Mouse (Mus musculus) kidney, embryonic 14.5 days (tissue): ENCODE results near the gene Tm7sf3. TPM values are rescaled to one million over a fixed set of nuclear protein-coding genes. Genes with fewer than 3 reads are reported as not detected.
A peak's percentile ranks its signal among the peaks of the same experiment; 100 is the strongest.

Experiments
- ATAC-seq: fragments of 200-750 bp; cut with Nextera tagmentation; 2 replicates; pipeline ENCODE4 v1.8.0; 2017; ENCODE audit warnings: moderate number of reproducible peaks, mild to moderate bottlenecking, moderate TSS enrichment, moderate library complexity; ENCODE audit not compliant: low FRiP score, low TSS enrichment
- H3K27ac ChIP-seq: fragments of 300-500 bp; sonication (generic); 2 replicates; pipeline ENCODE4 v1.5.1; 2014; ENCODE audit warnings: low read depth, mild to moderate bottlenecking, low read length, moderate library complexity, mixed read lengths
- H3K27me3 ChIP-seq: fragments of 300-500 bp; sonication (generic); 2 replicates; pipeline ENCODE4 v1.6.1; 2014; ENCODE audit warnings: mild to moderate bottlenecking, low read length; ENCODE audit not compliant: control insufficient read depth, insufficient read depth
- H3K36me3 ChIP-seq: fragments of 300-500 bp; sonication (generic); 2 replicates; pipeline ENCODE4 v1.6.1; 2014; ENCODE audit warnings: low read length, mixed read lengths; ENCODE audit not compliant: control insufficient read depth, insufficient read depth
- H3K4me1 ChIP-seq: fragments of 300-500 bp; sonication (generic); 2 replicates; pipeline ENCODE4 v1.6.1; 2014; ENCODE audit warnings: low read length, mixed read lengths; ENCODE audit not compliant: control insufficient read depth, insufficient read depth
- H3K4me2 ChIP-seq: fragments of 300-500 bp; sonication (generic); replicated peaks from 2 replicates; pipeline ENCODE4 v1.6.1; 2014; ENCODE audit warnings: low read depth, mild to moderate bottlenecking, low read length
- H3K4me3 ChIP-seq: fragments of 300-500 bp; sonication (generic); 2 replicates; pipeline ENCODE4 v1.5.1; 2014; ENCODE audit warnings: mild to moderate bottlenecking, low read length
- H3K9ac ChIP-seq: fragments of 300-500 bp; sonication (generic); 2 replicates; pipeline ENCODE4 v1.6.1; 2014; ENCODE audit warnings: low read depth, mild to moderate bottlenecking, low read length, moderate library complexity
- H3K9me3 ChIP-seq: fragments of 300-500 bp; sonication (generic); 2 replicates; pipeline ENCODE4 v1.6.1; 2016; ENCODE audit warnings: low read length; ENCODE audit not compliant: control insufficient read depth
- WGBS: fragments of 180-500 bp; shearing (Covaris S2); extraction: QIAGEN DNeasy Blood & Tissue Kit; methylation state at CpG from one replicate; pipeline ENCODE4 v1.1.7; 2014; 5-methylcytosine and 5-hydroxymethylcytosine counted together
- polyA plus RNA-seq: library from polyadenylated mRNA; unstranded; fragments of >200 nt; fragmentation: Nextera tagmentation; extraction: Ambion mirVana; gene quantifications from 2 replicates; pipeline ENCODE4 v1.2.1, GENCODE M21; 2014

Tm7sf3 gene
- polyA plus RNA-seq, 1 experiment from 2014 or later, result 37.4 TPM

DNA sequence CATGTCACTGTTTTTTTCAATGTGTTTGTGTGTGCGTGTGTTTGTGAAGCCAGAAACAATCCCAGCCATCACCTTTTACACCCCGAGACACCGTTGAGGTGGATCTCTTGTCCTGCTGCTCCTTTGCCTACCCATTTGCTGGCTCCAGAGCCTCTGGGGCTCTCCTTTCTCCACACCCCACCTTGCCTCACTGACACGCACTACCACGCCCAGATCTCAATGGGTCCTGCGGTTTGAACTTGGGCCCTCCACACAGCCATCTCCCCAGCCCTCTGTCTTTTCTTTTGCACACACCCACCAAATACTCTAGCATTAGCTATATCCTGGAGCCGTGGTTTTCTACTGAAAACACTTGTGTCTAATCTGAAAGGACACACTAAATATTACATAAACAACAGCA lies 30.7 kb downstream of the Tm7sf3 start:
- WGBS, result 92% methylated on average over 7 of the region's 7 CpGs
- Histone ChIP-seq H3K4me1 (no peaks in the 10 kb centered on the region), H3K4me3 (no peak overlapping the region), H3K9ac (no peak overlapping the region), H3K9me3 (no peaks in the 10 kb centered on the region), H3K27me3 (no peaks in the 10 kb centered on the region), H3K4me2 (no peak overlapping the region), H3K27ac (no peak overlapping the region), H3K36me3 (peaks cover 25% of the 10 kb centered on the region)
- ATAC-seq, result no peak

DNA sequence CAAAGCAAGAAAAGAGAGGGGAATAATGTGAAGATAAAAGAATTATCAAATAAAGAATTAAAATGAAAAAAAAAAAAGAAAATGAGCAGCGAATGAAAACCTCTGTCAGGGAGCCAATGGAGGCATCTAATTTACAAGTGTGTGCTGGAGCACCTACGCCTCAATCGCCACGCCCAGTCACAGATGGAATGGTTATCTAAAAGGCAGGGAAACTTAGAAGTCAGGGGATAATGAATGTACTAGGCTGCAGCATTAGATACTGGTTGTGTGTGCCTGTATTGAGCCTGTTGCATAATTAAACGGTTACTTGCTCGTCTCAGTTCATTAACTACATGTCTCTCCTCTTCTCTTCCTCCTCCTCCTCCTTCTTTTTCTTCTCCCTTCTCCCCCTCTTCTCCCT lies 31.2 kb downstream of the Tm7sf3 start:
- Histone ChIP-seq H3K4me1 (no peaks in the 10 kb centered on the region), H3K4me3 (no peak overlapping the region), H3K36me3 (peaks cover 23% of the 10 kb centered on the region), H3K27me3 (no peaks in the 10 kb centered on the region), H3K27ac (no peak overlapping the region), H3K9ac (no peak overlapping the region), H3K9me3 (no peaks in the 10 kb centered on the region), H3K4me2 (no peak overlapping the region)
- WGBS, result 70% methylated on average over 6 of the region's 6 CpGs
- ATAC-seq, result no peak

DNA sequence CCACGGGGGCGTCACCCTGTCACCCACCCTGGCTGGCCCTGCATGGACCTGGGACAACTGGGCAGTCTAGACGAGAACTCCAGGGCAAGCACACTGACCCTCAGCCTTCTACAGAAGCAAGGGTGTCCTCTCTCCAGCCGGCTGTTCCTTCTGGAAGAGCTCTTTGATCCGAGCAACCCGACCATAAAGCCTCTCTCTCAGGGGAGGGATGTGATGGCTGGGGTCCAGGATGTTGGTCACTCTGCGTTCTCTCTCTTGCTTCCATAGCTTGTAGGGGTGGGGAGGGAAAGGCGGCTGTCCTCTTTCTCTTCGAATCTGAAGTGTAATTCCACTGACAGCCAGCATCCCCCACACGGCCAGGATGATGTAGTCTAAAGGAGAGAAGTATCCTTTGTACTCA lies 39.0 kb downstream of the Tm7sf3 start:
- H3K27ac ChIP-seq, result no peak overlapping the region
- no peak overlapping the region for H3K4me2 ChIP-seq
- WGBS, result 47% methylated on average over 10 of the region's 10 CpGs
- ATAC-seq, result peak; percentile 39; the same call in 1 of the 2 replicates
- H3K9ac ChIP-seq, result no peak overlapping the region
- H3K4me3 ChIP-seq, result no peak overlapping the region
- H3K4me1 ChIP-seq, result no peaks in the 10 kb centered on the region
- H3K9me3 ChIP-seq, result no peaks in the 10 kb centered on the region
- no peaks in the 10 kb centered on the region for H3K27me3 ChIP-seq
- H3K36me3 ChIP-seq, result peaks cover 52% of the 10 kb centered on the region

- peaks cover 58% of the 10 kb centered on the region for H3K36me3 ChIP-seq
- H3K4me1 ChIP-seq, result no peaks in the 10 kb centered on the region
- no peak overlapping the region for H3K4me2 ChIP-seq
- H3K9ac ChIP-seq, result no peak overlapping the region
- no peak overlapping the region for H3K4me3 ChIP-seq
- no peak overlapping the region for H3K27ac ChIP-seq
- 73% methylated on average over 4 of the region's 4 CpGs for WGBS
- no peaks in the 10 kb centered on the region for H3K27me3 ChIP-seq
- no peaks in the 10 kb centered on the region for H3K9me3 ChIP-seq
- ATAC-seq, result no peak
These were observed 40.0 kb downstream of the Tm7sf3 start for GRCm38 (mm10) chr6:146602601-146603000.

DNA sequence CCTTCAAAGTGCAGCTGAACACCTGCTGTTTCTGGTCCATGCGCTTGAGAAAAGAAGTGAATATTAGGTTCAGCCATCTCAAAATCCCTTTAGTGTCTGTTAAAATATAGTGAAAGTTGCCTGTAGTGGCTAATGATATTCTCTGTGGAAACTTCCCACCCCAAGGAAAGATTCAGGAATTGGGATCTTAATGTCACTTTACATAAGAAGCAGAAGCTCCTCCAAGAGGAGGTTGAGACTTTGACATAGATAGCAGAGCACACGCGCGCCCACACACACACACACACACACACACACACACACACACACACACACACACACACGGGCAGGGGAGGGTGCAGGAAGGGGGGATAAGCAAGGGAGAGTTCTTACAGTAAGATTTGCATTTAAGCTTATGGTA lies 57.5 kb downstream of the Tm7sf3 start:
- peaks cover 40% of the 10 kb centered on the region for H3K36me3 ChIP-seq
- H3K4me2 ChIP-seq, result no peak overlapping the region
- ATAC-seq, result no peak
- H3K27ac ChIP-seq, result no peak overlapping the region
- H3K9me3 ChIP-seq, result no peaks in the 10 kb centered on the region
- WGBS, result 96% methylated on average over 5 of the region's 5 CpGs
- H3K27me3 ChIP-seq, result no peaks in the 10 kb centered on the region
- H3K4me1 ChIP-seq, result 0 out of 2 replicates have a peak, but pooled peaks cover 3% of the 10 kb centered on the region
- no peak overlapping the region for H3K9ac ChIP-seq
- no peak overlapping the region for H3K4me3 ChIP-seq

DNA sequence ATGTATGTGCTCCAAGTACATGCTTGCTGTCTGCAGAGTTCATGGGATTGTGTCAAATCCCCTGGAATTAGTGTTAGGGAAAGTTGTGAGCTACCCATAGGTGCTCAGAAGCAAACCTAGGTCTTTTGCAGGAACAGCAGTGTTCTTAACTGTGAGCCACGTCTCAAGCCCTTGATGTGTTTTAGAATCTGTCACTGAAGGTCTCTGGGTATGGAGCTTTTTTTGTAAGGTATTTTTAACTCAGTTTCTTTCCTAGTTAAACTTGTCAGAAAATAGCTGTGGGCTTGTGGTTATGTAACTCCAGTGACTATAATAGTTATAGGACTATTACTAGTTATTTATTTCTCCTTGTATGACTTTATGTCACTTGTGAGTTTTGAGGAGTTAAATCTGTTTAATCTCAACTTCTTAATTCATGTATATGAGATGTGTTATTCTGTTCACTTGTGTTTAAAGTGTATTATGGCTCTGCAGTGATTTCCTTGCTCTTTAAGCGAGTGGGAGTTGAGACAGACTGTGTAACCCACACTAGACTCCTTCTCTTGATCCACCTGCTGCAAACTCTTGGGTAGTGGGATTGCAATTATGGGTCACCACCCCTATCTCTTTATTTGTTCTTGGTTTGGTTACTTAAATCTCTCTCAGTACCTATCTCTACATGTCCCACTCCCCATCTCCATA lies 59.1 kb downstream of the Tm7sf3 start:
- WGBS, result 74% methylated on average over 2 of the region's 2 CpGs
- no peak overlapping the region for H3K4me2 ChIP-seq
- no peak overlapping the region for H3K9ac ChIP-seq
- H3K36me3 ChIP-seq, result peaks cover 25% of the 10 kb centered on the region
- ATAC-seq, result no peak
- H3K4me3 ChIP-seq, result no peak overlapping the region
- peaks cover 7% of the 10 kb centered on the region; the same call in 1 of the 2 replicates for H3K4me1 ChIP-seq
- H3K27ac ChIP-seq, result no peak overlapping the region
- no peaks in the 10 kb centered on the region for H3K27me3 ChIP-seq
- H3K9me3 ChIP-seq, result no peaks in the 10 kb centered on the region

- ATAC-seq, result no peak
- Histone ChIP-seq H3K4me2 (no peak overlapping the region), H3K36me3 (no peaks in the 10 kb centered on the region; the same call in 1 of the 2 replicates), H3K9ac (no peak overlapping the region), H3K27ac (no peak overlapping the region), H3K4me1 (peaks cover 21% of the 10 kb centered on the region; the same call in 1 of the 2 replicates), H3K9me3 (no peaks in the 10 kb centered on the region), H3K27me3 (no peaks in the 10 kb centered on the region), H3K4me3 (no peak overlapping the region)
- WGBS, result 34% methylated on average over 2 of the region's 2 CpGs
These were observed 62.2 kb downstream of the Tm7sf3 start for GRCm38 (mm10) chr6:146580381-146580926.

DNA sequence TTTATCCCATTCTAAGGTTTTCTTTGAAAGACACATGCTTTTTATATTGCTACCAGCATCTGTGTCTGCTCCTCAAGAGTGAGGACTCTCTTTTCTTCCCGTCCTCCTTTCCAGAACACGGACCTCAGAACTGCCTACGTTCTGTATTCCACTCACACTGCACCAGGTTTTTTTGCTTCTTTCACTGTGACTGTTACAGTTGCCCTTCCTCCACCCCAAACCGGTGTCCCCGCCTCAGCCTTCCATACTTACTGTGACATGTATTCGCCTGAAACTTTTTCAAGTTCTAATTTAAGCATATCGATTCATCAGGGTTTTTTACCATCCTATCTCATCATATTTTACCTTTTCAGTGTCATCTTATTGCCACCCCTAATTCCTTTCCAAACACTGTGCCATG lies 64.0 kb downstream of the Tm7sf3 start:
- 12% methylated on average over 7 of the region's 7 CpGs for WGBS
- no peak for ATAC-seq
- Histone ChIP-seq H3K27me3 (no peaks in the 10 kb centered on the region), H3K4me3 (peak overlapping the region; percentile 84), H3K27ac (peak overlapping the region; percentile 96; the same call in 1 of the 2 replicates), H3K4me2 (peak overlapping the region; percentile 80), H3K4me1 (peaks cover 21% of the 10 kb centered on the region; the same call in 1 of the 2 replicates), H3K36me3 (peaks cover 3% of the 10 kb centered on the region; the same call in 1 of the 2 replicates), H3K9me3 (no peaks in the 10 kb centered on the region), H3K9ac (peak overlapping the region; percentile 86)

- WGBS, result under 1% methylated on average over 22 of the region's 22 CpGs
- ATAC-seq, result peak; percentile 68
- Histone ChIP-seq H3K9me3 (no peaks in the 10 kb centered on the region), H3K27me3 (no peaks in the 10 kb centered on the region), H3K4me3 (peak overlapping the region; percentile 84), H3K36me3 (peaks cover 3% of the 10 kb centered on the region; the same call in 1 of the 2 replicates), H3K4me2 (peak overlapping the region; percentile 80), H3K9ac (peak overlapping the region; percentile 86), H3K4me1 (peaks cover 21% of the 10 kb centered on the region; the same call in 1 of the 2 replicates), H3K27ac (peak overlapping the region; percentile 96)
These were observed 64.5 kb downstream of the Tm7sf3 start for GRCm38 (mm10) chr6:146578111-146578531.
